Mouse (Mus musculus): ENCODE data around the gene Sart3.
A peak's percentile ranks its signal among the peaks of the same experiment; 100 is the strongest.

Gene Sart3

DNA sequence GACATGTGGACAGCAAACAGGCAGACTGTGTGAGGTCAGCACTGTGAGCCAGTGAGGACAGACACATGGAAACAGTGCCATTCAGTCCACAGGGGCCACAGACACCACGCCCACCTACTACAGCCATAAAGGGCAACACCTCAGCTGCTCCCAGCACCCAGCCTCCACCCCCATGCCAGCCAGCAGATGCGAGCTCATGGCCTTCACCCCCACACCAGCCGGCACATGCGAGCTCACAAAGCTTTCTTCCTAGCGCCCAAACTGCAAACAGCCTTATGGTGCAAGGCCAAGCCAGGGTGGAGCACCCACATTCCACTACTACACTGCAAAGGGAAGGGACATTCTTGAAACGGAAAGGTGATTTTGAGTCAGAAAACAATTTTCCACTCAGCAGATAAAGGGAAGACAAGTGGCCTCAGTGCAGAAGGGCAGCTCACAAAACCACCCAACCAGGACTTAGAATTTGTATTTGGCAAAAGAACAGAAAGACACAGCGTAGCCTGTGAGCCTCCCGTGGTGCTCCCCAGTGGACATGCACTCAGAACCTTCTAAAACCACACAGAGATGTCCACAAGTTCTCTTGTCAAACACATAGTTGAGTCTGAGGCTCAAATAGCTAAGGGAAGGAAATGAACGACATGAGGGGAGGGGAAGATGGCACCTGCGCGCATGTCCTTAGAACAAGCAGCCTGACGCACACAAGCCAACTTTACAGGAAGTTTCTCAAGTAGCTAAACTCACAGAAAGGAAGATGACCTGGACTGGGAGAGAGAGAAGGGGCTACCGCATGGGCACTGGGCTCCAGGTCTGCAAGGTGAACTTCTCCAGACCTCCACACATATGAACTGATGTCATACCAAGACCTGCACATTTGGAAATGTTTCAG, 6.4 kb downstream of the Sart3 start:
- no peak for DNase-seq (ENCODE audit: low spot score)

- no peak for DNase-seq (ENCODE audit: low spot score)
Measured at GRCm38 (mm10) chr5:113764426-113764825, 7.9 kb downstream of the Sart3 start.

- DNase-seq (ENCODE audit: low spot score): no peak
Measured at GRCm38 (mm10) chr5:113761585-113761984, 10.7 kb downstream of the Sart3 start.

- DNase-seq (ENCODE audit: low spot score): no peak
Measured at GRCm38 (mm10) chr5:113755347-113756030, 16.8 kb downstream of the Sart3 start.

GRCm38 (mm10) chr5:113751521-113752157, 20.7 kb downstream of the Sart3 start:
- DNase-seq (ENCODE audit: low spot score): no peak

DNA sequence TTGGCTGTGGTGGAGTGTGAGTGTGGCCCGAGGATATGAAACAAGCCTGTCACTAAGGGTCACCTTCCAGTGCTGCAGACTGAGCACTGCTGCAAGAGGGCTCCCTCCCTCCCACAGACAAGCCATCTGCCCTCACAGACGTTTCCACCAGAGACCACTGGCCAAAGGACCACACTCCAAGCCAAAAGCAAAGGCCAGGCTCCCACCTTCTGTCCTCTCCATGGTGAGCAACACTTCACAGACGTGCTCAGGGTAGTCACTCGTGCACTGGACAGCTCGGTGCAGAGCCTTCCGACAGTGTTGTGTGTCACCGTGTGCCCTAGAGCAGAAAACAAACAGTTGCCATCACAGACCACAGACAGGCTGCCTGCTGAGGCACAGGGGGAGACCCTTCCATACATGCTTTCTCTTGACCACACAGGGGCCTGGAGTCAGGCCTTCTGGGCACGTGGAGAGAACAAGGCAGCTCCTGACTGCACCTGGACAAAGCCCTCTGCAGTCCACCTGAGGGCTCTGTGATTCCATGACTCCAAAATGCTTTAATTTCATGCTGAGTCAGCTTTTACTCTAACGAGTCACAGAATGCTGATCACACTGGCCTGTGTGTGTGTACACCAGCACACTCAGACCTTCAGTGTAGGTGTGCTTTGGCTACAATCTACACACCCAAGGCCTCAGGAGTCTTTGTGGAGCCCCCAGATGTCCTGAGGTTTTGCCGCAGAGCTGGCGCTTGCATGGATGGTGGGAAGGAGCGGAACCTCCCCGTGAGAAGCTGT, 23.6 kb downstream of the Sart3 start:
- DNase-seq (ENCODE audit: low spot score): no peak

- DNase-seq (ENCODE audit: low spot score): no peak
Measured at GRCm38 (mm10) chr5:113747629-113748028, 24.7 kb downstream of the Sart3 start.

GRCm38 (mm10) chr5:113737607-113738237, 34.6 kb downstream of the Sart3 start:
- DNase-seq (ENCODE audit: low spot score): no peak

DNA sequence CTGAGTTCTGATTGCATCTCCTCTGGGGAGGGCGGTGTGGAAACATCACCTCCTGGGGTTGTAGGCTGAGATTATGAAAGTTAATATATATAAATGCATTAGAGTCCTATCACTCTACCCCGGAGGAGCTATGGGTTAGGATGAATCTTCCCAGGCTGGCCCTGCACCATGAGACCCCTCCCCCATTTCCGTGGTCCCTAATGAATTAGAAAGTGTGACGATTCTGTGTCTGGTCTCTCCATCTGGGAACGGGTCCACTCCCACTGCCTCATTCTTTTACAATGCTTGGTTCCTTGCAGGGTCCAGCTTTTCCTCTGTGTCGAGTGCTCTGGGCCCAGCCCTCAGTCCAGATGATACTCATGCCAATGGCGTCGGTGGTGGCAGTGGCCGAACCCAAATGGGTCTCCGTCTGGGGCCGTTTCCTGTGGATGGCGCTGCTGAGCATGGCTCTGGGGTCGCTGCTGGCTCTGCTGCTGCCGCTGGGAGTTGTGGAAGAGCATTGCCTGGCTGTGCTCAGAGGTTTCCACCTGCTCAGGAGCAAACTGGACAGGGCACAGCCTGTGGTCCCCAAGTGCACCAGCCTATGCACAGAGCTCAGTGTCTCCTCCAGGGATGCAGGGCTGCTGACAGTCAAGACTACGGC, 35.7 kb downstream of the Sart3 start:
- DNase-seq (ENCODE audit: low spot score): peak; percentile 69

- no peak for DNase-seq (ENCODE audit: low spot score)
Measured at GRCm38 (mm10) chr5:113736113-113736502, 36.2 kb downstream of the Sart3 start.

DNA sequence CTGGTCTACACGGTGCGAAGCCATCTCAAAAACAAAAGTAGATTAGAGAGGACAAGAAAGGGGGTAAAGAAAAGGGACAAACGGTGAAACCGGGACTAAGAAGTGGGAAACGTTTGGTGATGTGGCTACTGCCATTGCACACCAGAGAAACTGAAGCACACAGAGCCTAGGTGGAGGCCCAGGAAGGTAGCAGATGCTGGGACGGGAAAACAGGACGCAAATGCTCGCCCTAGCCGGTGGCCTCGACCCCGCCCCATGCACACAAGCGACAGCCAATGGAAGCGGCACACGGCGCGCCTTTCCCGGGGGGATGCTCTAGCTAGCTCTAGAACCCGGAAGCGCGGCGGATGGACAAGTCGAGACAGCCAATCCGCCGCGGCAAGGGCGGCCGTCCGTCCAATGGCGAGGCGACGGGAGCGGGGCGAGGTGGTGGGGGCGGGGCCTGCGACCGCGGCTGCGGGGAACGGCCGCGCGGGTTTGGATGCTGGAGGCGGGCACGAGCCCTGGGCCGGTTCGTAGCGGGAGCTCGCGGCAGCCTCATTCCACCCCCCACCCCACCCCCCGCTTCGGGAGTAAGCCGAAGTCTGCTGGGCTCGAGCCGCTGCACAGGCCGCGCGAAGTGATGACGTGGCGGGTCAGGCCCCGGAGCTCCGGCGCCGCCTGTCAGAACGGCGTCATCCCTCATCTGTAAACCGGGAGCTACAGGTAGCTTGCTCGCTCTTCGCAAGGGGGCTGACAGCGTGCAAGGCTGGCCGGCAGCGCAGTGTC, 36.8 kb downstream of the Sart3 start, which contains the start of gene Ficd:
Ficd (plus strand) TSS at position 459 of the 768 bp plus-strand sequence.
- DNase-seq (ENCODE audit: low spot score): peak; percentile 94

- DNase-seq (ENCODE audit: low spot score): no peak
Measured at GRCm38 (mm10) chr5:113735023-113735344, 37.3 kb downstream of the Sart3 start.

DNA sequence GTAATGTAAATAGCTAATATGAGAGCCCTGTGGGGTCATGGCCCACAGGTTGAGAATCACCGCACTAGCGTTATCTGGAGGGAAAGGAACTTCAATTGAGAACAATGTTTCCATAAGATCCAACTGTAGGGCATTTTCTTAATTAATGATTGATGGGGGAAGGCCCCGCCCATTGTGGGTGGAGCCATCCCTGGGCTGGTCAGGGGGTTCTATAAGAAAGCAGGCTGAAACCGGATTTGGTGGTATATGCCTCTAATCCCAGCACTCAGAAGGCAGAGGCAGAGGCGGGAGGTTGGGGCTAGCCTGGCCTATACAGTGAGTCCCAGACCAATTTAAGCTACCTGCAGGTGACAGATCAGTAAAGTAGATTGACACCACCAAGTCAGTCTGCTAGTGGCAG, 37.9 kb downstream of the Sart3 start:
- DNase-seq (ENCODE audit: low spot score): no peak

- DNase-seq (ENCODE audit: low spot score): peak; percentile 82
Measured at GRCm38 (mm10) chr5:113732182-113732581, 40.1 kb downstream of the Sart3 start.

DNA sequence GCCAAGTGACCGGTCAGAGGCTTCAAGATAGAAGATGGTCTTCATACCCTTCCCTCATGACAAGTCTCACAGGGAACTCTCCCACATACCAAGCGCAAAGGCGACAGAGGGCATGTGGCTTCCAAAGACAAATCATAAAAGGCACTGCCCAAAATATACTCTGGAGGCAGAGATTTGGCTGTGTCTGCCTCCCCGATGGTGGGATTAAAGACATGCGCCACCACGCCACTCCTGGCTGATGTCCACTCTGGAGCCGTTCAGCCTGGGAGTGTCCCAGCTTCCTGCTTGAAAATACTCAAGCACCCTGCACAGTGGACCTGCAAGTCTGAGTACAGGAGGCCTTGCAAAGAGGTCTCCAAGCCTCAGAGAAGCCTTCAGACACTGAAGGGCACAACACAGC, 41.1 kb downstream of the Sart3 start:
- DNase-seq (ENCODE audit: low spot score): no peak

GRCm38 (mm10) chr5:113730641-113731121, 41.6 kb downstream of the Sart3 start:
- DNase-seq (ENCODE audit: low spot score): no peak

- no peak for DNase-seq (ENCODE audit: low spot score)
Measured at GRCm38 (mm10) chr5:113728691-113729090, 43.6 kb downstream of the Sart3 start.

DNA sequence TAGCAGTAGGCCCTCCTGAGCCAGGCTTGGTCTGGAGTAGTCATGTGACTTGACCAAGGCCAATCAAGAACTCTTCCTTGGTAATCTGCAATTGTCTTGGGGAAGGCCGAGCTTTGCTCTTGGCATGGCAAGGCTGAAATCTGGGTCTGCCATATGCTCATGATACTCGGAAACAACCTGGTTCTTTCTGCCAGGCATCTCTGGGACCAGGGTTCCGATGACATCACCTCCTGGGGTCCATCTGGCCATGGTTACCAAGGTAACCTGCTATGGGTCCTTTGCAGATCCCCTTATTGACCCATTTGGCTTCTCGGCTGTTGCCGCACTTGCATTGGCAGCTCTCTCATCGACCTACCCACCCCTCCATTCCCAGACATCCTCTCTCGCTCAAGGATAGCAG, 44.3 kb downstream of the Sart3 start:
- DNase-seq (ENCODE audit: low spot score): no peak

DNA sequence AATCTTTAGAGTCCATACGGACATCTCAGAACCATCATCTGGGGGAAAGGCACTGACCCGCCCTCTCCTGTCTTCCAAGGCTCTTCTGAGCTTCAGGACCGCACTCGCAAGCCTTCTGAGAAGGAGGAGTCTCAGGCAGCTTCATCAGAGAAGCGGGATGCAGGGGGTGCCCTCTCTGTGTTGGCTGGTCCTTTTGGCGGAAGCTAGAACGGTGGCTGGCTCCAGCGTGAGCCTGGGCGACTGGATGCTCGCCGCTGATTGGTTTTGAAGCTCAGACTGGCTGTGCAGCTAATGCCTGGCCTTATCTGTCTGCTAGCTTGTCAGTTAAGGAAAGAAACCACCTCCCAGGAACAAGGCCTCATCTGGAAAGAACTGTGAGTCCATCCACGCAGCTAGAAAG, 45.1 kb downstream of the Sart3 start:
- DNase-seq (ENCODE audit: low spot score): no peak

DNA sequence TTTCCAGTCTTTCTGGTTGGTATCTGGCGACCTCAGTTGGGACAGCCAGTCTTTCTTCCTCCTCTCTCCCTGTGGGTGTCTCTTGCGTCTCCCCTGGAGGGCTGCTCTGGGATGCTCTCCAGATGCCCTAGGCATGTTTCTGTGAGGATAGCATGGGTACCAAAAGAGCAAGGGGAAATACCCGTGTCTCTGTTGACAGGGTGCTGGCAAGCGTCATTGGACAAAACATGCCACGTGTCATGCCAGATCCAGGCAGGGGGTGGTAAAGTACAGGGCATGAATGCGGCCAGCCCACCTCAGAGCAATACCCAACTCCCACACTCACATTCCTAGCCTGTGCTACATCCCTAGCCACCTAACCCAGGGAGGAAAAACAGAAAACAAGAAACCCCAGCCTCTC, 45.7 kb downstream of the Sart3 start:
- no peak for DNase-seq (ENCODE audit: low spot score)

Measured in testis, postnatal 10 days (tissue).